Mouse (Mus musculus) thymus, adult 2 months (tissue): ENCODE measurements around the gene Mapk8ip1. TPM values are rescaled to one million over a fixed set of nuclear protein-coding genes. Genes with fewer than 3 reads are reported as not detected.

Source experiments
- DNase-seq: peaks from one replicate; pipeline ENCODE4 v3.0.0; 2021
- H3K27ac ChIP-seq: fragments of 200-500 bp; 2 replicates; pipeline ENCODE4 v1.5.1; 2012; ENCODE audit warnings: low read length, control low read depth; ENCODE audit not compliant: control insufficient read depth, insufficient read depth
- H3K27me3 ChIP-seq: fragments of 200-500 bp; 2 replicates; pipeline ENCODE4 v1.6.1; 2012; ENCODE audit warnings: mild to moderate bottlenecking, low read length, moderate library complexity, mixed read lengths; ENCODE audit not compliant: control insufficient read depth, insufficient read depth
- H3K36me3 ChIP-seq: fragments of 200-500 bp; 2 replicates; pipeline ENCODE4 v1.6.1; 2012; ENCODE audit warnings: mild to moderate bottlenecking, low read length, moderate library complexity; ENCODE audit not compliant: control insufficient read depth, insufficient read depth
- H3K4me1 ChIP-seq: fragments of 200-500 bp; replicated peaks from 2 replicates; pipeline ENCODE4 v1.6.1; 2012; ENCODE audit warnings: low read length; ENCODE audit not compliant: control insufficient read depth, insufficient read depth
- H3K4me3 ChIP-seq: fragments of 200-500 bp; 2 replicates; pipeline ENCODE4 v1.5.1; 2012; ENCODE audit warnings: mild to moderate bottlenecking, low read length, control low read depth, moderate library complexity; ENCODE audit not compliant: control insufficient read depth, insufficient read depth
- CTCF ChIP-seq: fragments of 200-500 bp; IDR thresholded peaks from 2 replicates; pipeline ENCODE4 v1.5.1; 2012; ENCODE audit warnings: mild to moderate bottlenecking, control low read depth, low read length, moderate library complexity, borderline replicate concordance; ENCODE audit not compliant: control insufficient read depth, poor library complexity, insufficient read depth; ENCODE audit errors: extremely low read depth
- POLR2A ChIP-seq: fragments of 200-500 bp; IDR thresholded peaks from 2 replicates; pipeline ENCODE4 v1.6.1; 2012; ENCODE audit warnings: mild to moderate bottlenecking, low read length, control low read depth, moderate library complexity; ENCODE audit not compliant: control insufficient read depth, poor library complexity, insufficient read depth; ENCODE audit errors: extremely low read depth
- WGBS: fragments of 180-500 bp; shearing (Covaris S2); methylation state at CpG from one replicate; pipeline ENCODE4 v1.1.7; 2018; 5-methylcytosine and 5-hydroxymethylcytosine counted together
- polyA plus RNA-seq: library from polyadenylated mRNA; depleted of rRNA; stranded (reverse); fragments of >200 nt; gene quantifications from 2 replicates; pipeline ENCODE4 v1.2.3, GENCODE M21; 2012

Mapk8ip1 gene
- polyA plus RNA-seq, 1 experiment, result 11.4 TPM

DNA sequence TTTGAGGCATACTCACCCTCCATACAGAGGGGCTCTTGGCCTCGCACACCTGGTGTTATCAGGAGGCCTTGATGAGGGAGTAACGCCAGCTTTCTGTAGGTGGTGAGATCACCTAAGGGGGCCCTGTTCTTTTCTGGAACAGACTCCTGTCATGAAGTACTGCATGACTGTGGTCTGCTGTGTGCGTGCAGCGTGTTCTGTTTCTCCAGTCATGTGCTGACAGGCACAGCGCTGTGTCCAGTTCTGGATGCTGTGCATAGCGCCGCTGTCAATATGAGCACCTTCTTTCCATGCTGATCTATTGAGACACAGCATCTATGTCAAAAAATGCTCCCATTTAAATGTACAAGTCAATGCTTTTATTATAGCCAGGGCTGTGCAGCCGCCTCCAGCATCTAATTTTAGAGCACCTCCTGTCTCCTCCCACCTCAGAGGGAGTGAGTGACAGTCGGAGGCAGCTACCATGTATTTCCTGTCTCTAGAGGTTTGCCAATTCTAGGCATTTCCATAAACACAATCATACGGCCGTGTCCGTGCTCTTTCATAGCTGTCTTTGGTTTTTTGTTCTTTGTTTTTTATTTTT is 41.4 kb upstream of the Mapk8ip1 start:
- Histone ChIP-seq H3K4me1 (peaks cover 22% of the 10 kb centered on the region), H3K4me3 (no peak overlapping the region), H3K27me3 (no peaks in the 10 kb centered on the region), H3K27ac (peak overlapping the region; percentile 69; the same call in 1 of the 2 replicates), H3K36me3 (no peaks in the 10 kb centered on the region)
- WGBS, result 53% methylated on average over 12 of the region's 12 CpGs
- DNase-seq, result peak; percentile 31
- no peak for TF ChIP-seq CTCF
- TF ChIP-seq POLR2A, result no peak

DNA sequence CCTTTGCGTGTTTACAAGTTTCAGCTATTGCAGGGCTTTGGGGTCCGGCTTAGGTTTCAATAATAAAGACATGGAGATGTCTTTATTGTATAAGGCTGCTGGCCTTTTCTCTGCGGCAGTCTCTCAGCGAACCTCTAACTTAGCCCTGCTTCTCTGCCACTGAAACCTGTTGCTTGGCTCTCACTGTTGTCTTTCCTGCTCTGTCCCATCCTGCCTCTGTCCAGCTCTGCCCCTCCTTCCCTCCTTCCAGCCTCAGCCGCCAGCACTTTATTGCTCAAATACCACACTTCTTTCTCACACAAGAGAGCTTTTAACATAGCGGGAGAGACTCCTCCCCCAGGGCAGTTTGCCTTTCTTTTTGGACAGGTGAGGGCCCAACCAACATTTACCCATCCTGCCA is 39.4 kb upstream of the Mapk8ip1 start:
- H3K27ac ChIP-seq, result no peak overlapping the region
- WGBS, result 87% methylated on average over 6 of the region's 6 CpGs

DNA sequence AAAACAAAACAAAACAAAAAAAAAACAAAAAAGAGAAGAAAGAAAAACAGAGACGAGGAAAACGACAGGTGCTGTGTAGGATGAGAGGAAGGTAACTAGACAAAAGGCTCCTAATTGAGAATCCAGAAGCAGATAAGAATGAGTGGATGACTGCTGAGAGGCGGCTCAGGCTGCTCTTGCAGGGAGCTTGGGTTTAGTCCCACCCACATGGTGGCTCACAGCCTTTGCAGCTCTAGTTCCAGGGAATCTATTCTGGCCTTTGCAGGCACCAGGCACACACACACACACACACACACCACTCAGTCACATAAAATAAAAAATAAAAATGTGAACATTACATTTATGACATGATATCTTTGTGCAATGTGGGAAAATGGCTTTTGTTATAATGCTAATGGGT is 37.5 kb upstream of the Mapk8ip1 start:
- TF ChIP-seq CTCF (no peak), POLR2A (no peak)
- no peak for DNase-seq
- Histone ChIP-seq H3K4me1 (peaks cover 12% of the 10 kb centered on the region), H3K4me3 (no peak overlapping the region), H3K27me3 (no peaks in the 10 kb centered on the region), H3K36me3 (no peaks in the 10 kb centered on the region), H3K27ac (no peak overlapping the region)
- 74% methylated on average over 3 of the region's 3 CpGs for WGBS

More for the DNA sequence above, 39.4 kb upstream of the Mapk8ip1 start:
- peaks cover 16% of the 10 kb centered on the region for H3K4me1 ChIP-seq
- DNase-seq, result no peak
- H3K4me3 ChIP-seq, result no peak overlapping the region
- no peaks in the 10 kb centered on the region for H3K36me3 ChIP-seq
- no peaks in the 10 kb centered on the region for H3K27me3 ChIP-seq
- no peak for TF ChIP-seq POLR2A
- no peak for TF ChIP-seq CTCF

DNA sequence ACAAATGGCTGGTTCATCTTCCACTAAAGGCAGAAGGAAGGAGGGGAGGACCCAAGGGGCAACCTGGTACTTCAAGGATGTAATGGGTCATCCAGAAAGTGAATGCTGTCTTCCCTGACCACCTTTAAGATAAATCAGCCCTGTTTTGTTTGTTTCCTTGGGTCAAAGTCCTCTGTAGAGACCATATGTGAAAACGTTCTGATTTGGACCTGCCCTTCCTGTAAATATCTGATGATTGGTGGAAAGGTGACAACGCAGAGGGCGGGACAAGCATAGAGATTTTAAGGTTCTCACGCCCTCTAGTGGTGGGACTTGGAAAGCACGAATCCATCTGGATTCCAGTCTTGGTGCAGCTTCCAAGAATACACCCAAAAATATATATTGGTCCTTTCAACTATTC is 36.8 kb upstream of the Mapk8ip1 start:
- no peaks in the 10 kb centered on the region for H3K27me3 ChIP-seq
- TF ChIP-seq CTCF, result no peak
- TF ChIP-seq POLR2A, result no peak
- H3K4me1 ChIP-seq, result peaks cover 14% of the 10 kb centered on the region
- no peak overlapping the region for H3K27ac ChIP-seq
- WGBS, result 2% methylated on average over 5 of the region's 5 CpGs
- peak; percentile 65 for DNase-seq
- H3K36me3 ChIP-seq, result no peaks in the 10 kb centered on the region
- no peak overlapping the region for H3K4me3 ChIP-seq

DNA sequence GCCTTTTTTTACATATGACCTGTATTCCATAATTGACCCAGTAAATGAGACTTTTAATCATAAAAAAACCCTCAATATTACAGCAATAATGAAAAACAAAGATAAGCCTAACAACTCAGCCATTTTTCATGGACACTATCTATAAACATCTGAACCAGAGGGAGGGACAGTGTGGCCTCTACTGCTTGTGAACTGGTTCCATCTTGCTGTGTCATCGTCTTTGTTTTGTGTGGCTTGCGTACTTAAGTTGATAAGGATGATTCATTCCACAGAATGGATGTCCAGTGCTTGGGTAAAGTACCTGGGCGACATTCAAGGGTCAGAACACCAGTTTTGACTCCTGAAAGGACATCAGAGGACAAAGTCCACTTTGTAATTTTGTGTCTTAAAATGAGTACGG is 36.3 kb upstream of the Mapk8ip1 start:
- Histone ChIP-seq H3K27me3 (no peaks in the 10 kb centered on the region), H3K4me3 (no peak overlapping the region), H3K4me1 (peaks cover 12% of the 10 kb centered on the region), H3K36me3 (no peaks in the 10 kb centered on the region), H3K27ac (no peak overlapping the region)
- TF ChIP-seq POLR2A (no peak), CTCF (no peak)
- WGBS, result 83% methylated on average over 4 of the region's 4 CpGs
- no peak for DNase-seq

DNA sequence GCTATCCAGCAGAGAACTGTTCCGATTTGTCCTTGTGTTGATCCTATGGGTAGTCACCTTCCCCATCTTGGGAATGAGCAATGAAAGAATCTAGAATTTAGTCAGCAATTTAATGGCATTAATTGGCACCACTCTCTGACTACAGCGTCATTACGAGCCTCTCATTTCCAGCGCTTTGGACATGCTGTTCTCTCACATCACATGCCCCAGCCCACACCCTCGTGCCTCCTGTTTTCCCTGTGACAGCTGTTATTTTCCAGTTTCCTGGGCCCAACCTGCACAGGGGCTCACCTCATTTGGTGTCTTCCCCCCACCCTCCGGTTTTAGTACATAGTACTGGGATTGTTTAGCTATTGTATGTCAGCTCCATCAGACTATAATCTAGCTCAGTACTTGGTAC is 34.0 kb upstream of the Mapk8ip1 start:
- Histone ChIP-seq H3K27ac (no peak overlapping the region), H3K27me3 (no peaks in the 10 kb centered on the region), H3K4me3 (no peak overlapping the region), H3K36me3 (no peaks in the 10 kb centered on the region), H3K4me1 (peaks cover 8% of the 10 kb centered on the region)
- TF ChIP-seq CTCF (no peak), POLR2A (no peak)
- no peak for DNase-seq
- WGBS, result 75% methylated on average over 6 of the region's 6 CpGs

DNA sequence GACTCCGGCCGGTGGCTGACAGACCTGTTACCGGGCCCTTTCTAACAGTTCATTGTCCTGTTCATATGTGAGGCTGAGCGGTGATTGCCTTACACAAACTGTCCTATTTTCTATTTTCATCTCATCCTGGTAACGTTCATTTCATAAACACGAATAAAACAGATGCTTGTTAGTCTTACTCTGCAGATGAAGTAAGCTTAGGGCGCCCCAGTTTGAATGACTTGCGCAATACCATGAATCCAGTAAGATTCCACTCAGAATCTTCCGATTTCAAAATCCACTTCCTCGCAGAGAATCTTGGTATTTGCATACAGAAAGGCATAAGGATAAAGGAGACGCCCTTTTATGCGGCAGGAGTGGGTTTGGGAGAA is 33.3 kb upstream of the Mapk8ip1 start:
- no peaks in the 10 kb centered on the region for H3K36me3 ChIP-seq
- peaks cover 8% of the 10 kb centered on the region for H3K4me1 ChIP-seq
- peak overlapping the region; percentile 49 for H3K4me3 ChIP-seq
- WGBS, result 8% methylated on average over 12 of the region's 12 CpGs
- no peaks in the 10 kb centered on the region for H3K27me3 ChIP-seq
- no peak overlapping the region for H3K27ac ChIP-seq
- TF ChIP-seq CTCF (no peak), POLR2A (no peak)
- no peak for DNase-seq
